ENCODE assay signal across 8 mouse cellular contexts in genomic region chr12:105322160-105322559, GRCm38 (mm10). TPM values are rescaled to one million over a fixed set of nuclear protein-coding genes. Genes with fewer than 3 reads are reported as not detected.
DNase-seq lines count a peak whose midpoint lies in the region; ATAC-seq and TF ChIP-seq lines count a peak whose summit lies in the region.

No protein-coding gene starts in this region.

- WGBS in heart, embryonic 15.5 days: 18% methylated on average over 6 of the region's 6 CpGs
- WGBS in thymus, adult 2 months: 36% methylated on average over 6 of the region's 6 CpGs

- no peaks in the 10 kb centered on the region for H3K9me3 ChIP-seq in heart, embryonic 15.5 days (replicated peaks)

- TF ChIP-seq POLR2A in thymus, adult 2 months (IDR thresholded peaks at IDR 0.05; ENCODE audit: control insufficient read depth, extremely low read depth, insufficient read depth, low read length, poor library complexity): no peak

- H3K27me3 ChIP-seq in heart, embryonic 15.5 days: no peaks in the 10 kb centered on the region
- H3K27me3 ChIP-seq in thymus, adult 2 months (ENCODE audit: control insufficient read depth, insufficient read depth, low read length): no peaks in the 10 kb centered on the region

- H3K4me3 ChIP-seq in heart, embryonic 15.5 days: no peak overlapping the region
- H3K4me3 ChIP-seq in thymus, adult 2 months (ENCODE audit: control insufficient read depth, insufficient read depth, low read length): no peak overlapping the region

- no peak for TF ChIP-seq CTCF in thymus, adult 2 months (IDR thresholded peaks at IDR 0.05; ENCODE audit: borderline replicate concordance, control insufficient read depth, extremely low read depth, insufficient read depth, low read length, poor library complexity)

- intact Hi-C loops in heart, postnatal 25 days (cut with DNase I): no loop called here

- 0 out of 2 replicates have a peak, but pooled peaks have one; percentile 31 for ATAC-seq in heart, embryonic 15.5 days (replicated peaks; ENCODE audit: insufficient number of reproducible peaks, insufficient read depth, low FRiP score, low read depth)
- peak; percentile 27 to 32; a peak in 1 of 4 replicates for ATAC-seq in hematopoietic stem cell, adult 5-6 weeks (replicated peaks in 1 of 2; ENCODE audit: insufficient read depth in 1 of 2, low FRiP score in 2 of 2, low TSS enrichment in 1 of 2, low read depth in 1 of 2, poor library complexity in 2 of 2, severe bottlenecking in 2 of 2)

- H3K9ac ChIP-seq in heart, embryonic 15.5 days: no peak overlapping the region

- no peaks in the 10 kb centered on the region for H3K4me1 ChIP-seq in heart, embryonic 15.5 days (replicated peaks)
- H3K4me1 ChIP-seq in thymus, adult 2 months (replicated peaks; ENCODE audit: control insufficient read depth, insufficient read depth, low read length): no peaks in the 10 kb centered on the region

- DNase-seq in heart, postnatal 25 days (ENCODE audit: low spot score): no peak
- peak; percentile 46 for DNase-seq in Muller cell, postnatal 12 days (ENCODE audit: inconsistent ontology term)
- peak; percentile 5 for DNase-seq in lung, postnatal 25 days (ENCODE audit: low spot score)
- no peak for DNase-seq in natural killer cell, adult 2 months (ENCODE audit: low spot score in 2 of 2)
- no peak for DNase-seq in thymus, adult 2 months
- DNase-seq in spleen, postnatal 36 days (ENCODE audit: low spot score in 2 of 2): no peak

- no peaks in the 10 kb centered on the region for H3K36me3 ChIP-seq in heart, embryonic 15.5 days
- no peaks in the 10 kb centered on the region for H3K36me3 ChIP-seq in thymus, adult 2 months (ENCODE audit: control insufficient read depth, insufficient read depth, low read length)

- H3K27ac ChIP-seq in heart, embryonic 15.5 days: no peak overlapping the region
- H3K27ac ChIP-seq in thymus, adult 2 months (ENCODE audit: control insufficient read depth, insufficient read depth, low read length): no peak overlapping the region

- no peak overlapping the region for H3K4me2 ChIP-seq in heart, embryonic 15.5 days

RNA-seq across cellular contexts. Expression of gene Tunar, which starts 11.5 kb away (rescaled TPM):
- polyA plus RNA-seq in heart, embryonic 15.5 days (2015; fragmentation: Nextera tagmentation; extraction: Ambion mirVana): 0.10 TPM in 1 of 2 replicates, not detected in the other
- not detected for total RNA-seq in heart, postnatal 25 days (2021)
- not detected in 2 replicates for total RNA-seq in hematopoietic stem cell, adult 5-6 weeks (2017)
- 0.05 TPM in 1 of 2 replicates, not detected in the other for polyA plus RNA-seq in thymus, adult 2 months (2012; rRNA removed)

Comparison
In these comparisons a context has a peak if more than half of its experiments do, and no peak if none do; other contexts are left out.
1. DNase-seq: peak in Muller cell, postnatal 12 days (single experiment) and lung, postnatal 25 days (single experiment); none in heart, postnatal 25 days (single experiment), natural killer cell, adult 2 months (0 of 2), thymus, adult 2 months (single experiment) and spleen, postnatal 36 days (0 of 2).